Mouse (Mus musculus) heart, embryonic 14.5 days (tissue): ENCODE measurements at regions not wholly inside any gene's neighbourhood (a gene's known extent, or its start where the extent isn't known, plus 50 kb on each side); places are given as distances from the start of the nearest gene placed in this dataset.
"Not testable (repeated sequence)": the region's sequence is repeated elsewhere in the genome, so short reads cannot be mapped to it uniquely, and the experiment has no call there.

Source experiments
- ATAC-seq: fragments of 200-750 bp; cut with Nextera tagmentation; 2 replicates; pipeline ENCODE4 v1.8.0; 2017; ENCODE audit warnings: low read depth, moderate TSS enrichment; ENCODE audit not compliant: insufficient number of reproducible peaks, insufficient read depth, low FRiP score
- H3K27ac ChIP-seq, 2 experiments: fragments of 200-500 bp in 1 of 2; fragments of 300-500 bp in 1 of 2; sonication (generic) in 1 of 2; replicated peaks in 1 of 2; 2 replicates each; pipeline ENCODE4 v1.5.1; 2012 to 2014; ENCODE audit warnings: low read depth in 2 of 2, low read length in 2 of 2, control low read depth in 1 of 2, mild to moderate bottlenecking in 1 of 2, mixed read lengths in 1 of 2; ENCODE audit not compliant: control insufficient read depth in 1 of 2, insufficient read depth in 1 of 2
- H3K27me3 ChIP-seq: fragments of 300-500 bp; sonication (generic); 2 replicates; pipeline ENCODE4 v1.6.1; 2014; ENCODE audit warnings: mild to moderate bottlenecking, low read length, control low read depth; ENCODE audit not compliant: control insufficient read depth, insufficient read depth
- H3K36me3 ChIP-seq: fragments of 300-500 bp; sonication (generic); 2 replicates; pipeline ENCODE4 v1.6.1; 2014; ENCODE audit warnings: mild to moderate bottlenecking, control low read depth, low read length, mixed read lengths; ENCODE audit not compliant: control insufficient read depth, insufficient read depth
- H3K4me1 ChIP-seq, 2 experiments: fragments of 200-500 bp in 1 of 2; fragments of 300-500 bp in 1 of 2; sonication (generic) in 1 of 2; 2 replicates each; pipeline ENCODE4 v1.6.1; 2012 to 2014; ENCODE audit warnings: low read length in 2 of 2, control low read depth in 1 of 2, mixed read lengths in 1 of 2; ENCODE audit not compliant: control insufficient read depth in 2 of 2, insufficient read depth in 2 of 2
- H3K4me2 ChIP-seq: fragments of 300-500 bp; sonication (generic); 2 replicates; pipeline ENCODE4 v1.6.1; 2014; ENCODE audit warnings: mild to moderate bottlenecking, low read length
- H3K4me3 ChIP-seq, 2 experiments: fragments of 200-500 bp in 1 of 2; fragments of 300-500 bp in 1 of 2; sonication (generic) in 1 of 2; 2 replicates each; pipeline ENCODE4 v1.5.1; 2012 to 2014; ENCODE audit warnings: low read length in 2 of 2, mild to moderate bottlenecking in 2 of 2, control low read depth in 1 of 2, low read depth in 1 of 2, moderate library complexity in 1 of 2; ENCODE audit not compliant: control insufficient read depth in 1 of 2, insufficient read depth in 1 of 2
- H3K9ac ChIP-seq: fragments of 300-500 bp; sonication (generic); 2 replicates; pipeline ENCODE4 v1.6.1; 2014; ENCODE audit warnings: mild to moderate bottlenecking, low read length
- H3K9me3 ChIP-seq: fragments of 300-500 bp; sonication (generic); 2 replicates; pipeline ENCODE4 v1.6.1; 2016; ENCODE audit warnings: low read length, control low read depth; ENCODE audit not compliant: control insufficient read depth
- WGBS: fragments of 180-500 bp; shearing (Covaris S2); extraction: QIAGEN DNeasy Blood & Tissue Kit; methylation state at CpG from one replicate; pipeline ENCODE4 v1.1.7; 2014; 5-methylcytosine and 5-hydroxymethylcytosine counted together

GRCm38 (mm10) chr10:15731318-15731717, 1013.3 kb upstream of the Gje1 start:
- Histone ChIP-seq H3K4me3 (no peak overlapping the region), H3K4me2 (no peak overlapping the region), H3K9ac (no peak overlapping the region), H3K27ac (no peak overlapping the region), H3K9me3 (no peaks in the 10 kb centered on the region), H3K27me3 (no peaks in the 10 kb centered on the region), H3K36me3 (no peaks in the 10 kb centered on the region), H3K4me1 (no peaks in the 10 kb centered on the region)
- no peak for ATAC-seq
- 64% methylated on average over 1 of the region's 1 CpGs for WGBS

GRCm38 (mm10) chr10:15697946-15698345, 979.9 kb upstream of the Gje1 start:
- no peak overlapping the region for H3K4me3 ChIP-seq
- no peaks in the 10 kb centered on the region for H3K36me3 ChIP-seq
- H3K9ac ChIP-seq, result no peak overlapping the region
- H3K4me1 ChIP-seq, result no peaks in the 10 kb centered on the region
- H3K4me2 ChIP-seq, result no peak overlapping the region
- H3K9me3 ChIP-seq, result no peaks in the 10 kb centered on the region
- ATAC-seq, result no peak
- H3K27me3 ChIP-seq, result no peaks in the 10 kb centered on the region
- H3K27ac ChIP-seq, result no peak overlapping the region
- 82% methylated on average over 2 of the region's 2 CpGs for WGBS

- 69% methylated on average over 1 of the region's 1 CpGs for WGBS
- no peaks in the 10 kb centered on the region for H3K27me3 ChIP-seq
These were observed 979.0 kb upstream of the Gje1 start for GRCm38 (mm10) chr10:15697050-15697449.

GRCm38 (mm10) chr10:15671638-15672037, 953.6 kb upstream of the Gje1 start:
- not testable (repeated sequence) for H3K4me1 ChIP-seq, H3K4me2 ChIP-seq, H3K9me3 ChIP-seq, H3K4me3 ChIP-seq, H3K27ac ChIP-seq, H3K9ac ChIP-seq, H3K36me3 ChIP-seq, ATAC-seq, H3K27me3 ChIP-seq
- WGBS, result 74% methylated on average over 1 of the region's 1 CpGs

More at GRCm38 (mm10) chr10:15697050-15697449, 979.0 kb upstream of the Gje1 start:
- Histone ChIP-seq H3K36me3 (no peaks in the 10 kb centered on the region), H3K9me3 (no peaks in the 10 kb centered on the region), H3K27ac (no peak overlapping the region), H3K4me2 (no peak overlapping the region), H3K4me3 (no peak overlapping the region), H3K4me1 (no peaks in the 10 kb centered on the region), H3K9ac (no peak overlapping the region)
- no peak for ATAC-seq
